Mouse (Mus musculus): Measurements from ENCODE around the gene Rap1gap2. TPM values are rescaled to one million over a fixed set of nuclear protein-coding genes. Genes with fewer than 3 reads are reported as not detected.

Rap1gap2 gene
- polyA plus RNA-seq, 1 experiment: 71.0 TPM

DNA sequence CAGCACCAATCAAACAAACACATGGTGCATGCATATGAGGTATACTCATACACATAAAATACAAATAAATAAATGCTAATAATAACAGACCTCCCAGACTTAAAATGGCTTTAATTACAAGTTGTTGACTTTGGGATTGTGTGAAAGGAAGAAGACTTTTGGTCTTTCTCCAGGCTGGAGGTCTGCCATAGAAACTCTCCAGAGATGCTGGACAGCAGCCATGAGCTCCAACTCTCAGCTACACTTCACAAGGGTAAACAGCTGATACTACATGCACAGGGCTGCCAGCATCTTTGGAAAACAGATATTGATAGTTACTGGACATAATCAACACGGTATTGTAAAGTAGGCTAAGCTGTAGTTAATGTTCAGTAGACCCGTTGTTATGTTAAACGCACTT is 18.5 kb downstream of the Rap1gap2 start:
- no peak for DNase-seq
- Histone ChIP-seq H3K4me1 (ENCODE audit: control insufficient read depth, insufficient read depth, low read length) (peaks cover 11% of the 10 kb centered on the region), H3K27ac (ENCODE audit: insufficient read depth, low read length) (no peak overlapping the region), H3K27me3 (ENCODE audit: control insufficient read depth, insufficient read depth, low read length) (no peaks in the 10 kb centered on the region), H3K4me3 (replicated peaks; ENCODE audit: insufficient read depth, low read depth, low read length) (no peak overlapping the region)
- TF ChIP-seq CTCF (IDR thresholded peaks at IDR 0.05; ENCODE audit: borderline replicate concordance, insufficient read depth, low read depth, low read length) (no peak), POLR2A (IDR thresholded peaks at IDR 0.05; ENCODE audit: borderline replicate concordance, insufficient read depth, low read length) (no peak)
- 72% methylated on average over 3 of the region's 3 CpGs for WGBS

- Histone ChIP-seq H3K27ac (ENCODE audit: insufficient read depth, low read length) (no peak overlapping the region), H3K4me3 (replicated peaks; ENCODE audit: insufficient read depth, low read depth, low read length) (peak overlapping the region; percentile 67), H3K27me3 (ENCODE audit: control insufficient read depth, insufficient read depth, low read length) (no peaks in the 10 kb centered on the region), H3K4me1 (ENCODE audit: control insufficient read depth, insufficient read depth, low read length) (peaks cover 21% of the 10 kb centered on the region)
- no peak for DNase-seq
- WGBS: 36% methylated on average over 13 of the region's 13 CpGs
- TF ChIP-seq CTCF (IDR thresholded peaks at IDR 0.05; ENCODE audit: borderline replicate concordance, insufficient read depth, low read depth, low read length): no peak
- TF ChIP-seq POLR2A (IDR thresholded peaks at IDR 0.05; ENCODE audit: borderline replicate concordance, insufficient read depth, low read length): no peak
These were observed 20.0 kb downstream of the Rap1gap2 start for GRCm38 (mm10) chr11:74590691-74591090.

GRCm38 (mm10) chr11:74590239-74590596 is 20.5 kb downstream of the Rap1gap2 start:
- Histone ChIP-seq H3K27me3 (ENCODE audit: control insufficient read depth, insufficient read depth, low read length) (no peaks in the 10 kb centered on the region), H3K4me3 (replicated peaks; ENCODE audit: insufficient read depth, low read depth, low read length) (peak overlapping the region; percentile 67), H3K4me1 (ENCODE audit: control insufficient read depth, insufficient read depth, low read length) (peaks cover 25% of the 10 kb centered on the region), H3K27ac (ENCODE audit: insufficient read depth, low read length) (no peak overlapping the region)
- no peak for DNase-seq
- TF ChIP-seq POLR2A (IDR thresholded peaks at IDR 0.05; ENCODE audit: borderline replicate concordance, insufficient read depth, low read length) (no peak), CTCF (IDR thresholded peaks at IDR 0.05; ENCODE audit: borderline replicate concordance, insufficient read depth, low read depth, low read length) (no peak)
- 2% methylated on average over 25 of the region's 25 CpGs for WGBS

- TF ChIP-seq POLR2A (IDR thresholded peaks at IDR 0.05; ENCODE audit: borderline replicate concordance, insufficient read depth, low read length): no peak
- no peak for TF ChIP-seq CTCF (IDR thresholded peaks at IDR 0.05; ENCODE audit: borderline replicate concordance, insufficient read depth, low read depth, low read length)
- peak overlapping the region; percentile 36 for H3K27ac ChIP-seq (ENCODE audit: insufficient read depth, low read length)
- H3K4me3 ChIP-seq (replicated peaks; ENCODE audit: insufficient read depth, low read depth, low read length): peak overlapping the region; percentile 67
- peaks cover 31% of the 10 kb centered on the region for H3K4me1 ChIP-seq (ENCODE audit: control insufficient read depth, insufficient read depth, low read length)
- DNase-seq: peak; percentile 74 to 85
- WGBS: under 1% methylated on average over 66 of the region's 66 CpGs
- H3K27me3 ChIP-seq (ENCODE audit: control insufficient read depth, insufficient read depth, low read length): no peaks in the 10 kb centered on the region
These were observed 21.1 kb downstream of the Rap1gap2 start for GRCm38 (mm10) chr11:74589401-74590238.

- no peak overlapping the region for H3K27ac ChIP-seq (ENCODE audit: insufficient read depth, low read length)
- 17% methylated on average over 5 of the region's 5 CpGs for WGBS
- peak; percentile 57 to 68 for DNase-seq
These were observed 24.3 kb downstream of the Rap1gap2 start for GRCm38 (mm10) chr11:74586401-74586800.

DNA sequence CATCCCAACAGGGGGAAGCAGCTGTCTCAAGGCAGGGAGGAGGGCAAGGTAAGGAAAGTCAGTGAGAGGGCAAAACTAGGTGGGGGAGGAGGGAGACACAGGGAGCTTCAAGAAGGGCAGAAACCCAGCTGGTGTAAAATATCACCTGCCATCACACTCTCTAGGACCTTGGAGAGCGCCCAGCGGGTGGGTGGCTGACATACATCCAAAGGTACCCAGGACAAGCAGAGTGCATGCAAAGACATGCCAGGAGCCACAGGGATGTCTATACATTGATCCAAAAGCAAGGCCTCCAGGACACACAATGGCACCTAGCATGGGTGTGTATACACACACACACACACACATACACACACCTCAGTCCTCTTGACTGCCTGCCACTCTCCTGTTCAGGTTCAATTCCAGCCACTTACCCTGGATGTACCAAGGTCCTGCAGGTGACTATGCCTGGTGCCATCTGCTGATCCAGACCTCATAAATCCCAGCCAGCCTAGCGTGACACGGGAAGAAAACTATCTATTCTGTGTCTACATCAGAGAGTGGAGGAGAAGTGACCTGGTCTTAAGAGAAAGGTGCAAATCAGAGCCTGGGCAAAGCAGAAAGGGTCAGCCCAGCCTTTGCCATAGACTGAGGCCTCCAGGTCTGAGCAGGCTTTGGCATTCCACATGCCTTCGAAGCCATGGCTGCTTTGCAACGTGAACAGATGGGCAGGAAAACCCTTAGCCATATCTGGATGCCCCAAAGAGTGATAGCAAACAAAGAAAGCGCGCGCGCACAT is 25.6 kb downstream of the Rap1gap2 start:
- Histone ChIP-seq H3K4me3 (replicated peaks; ENCODE audit: insufficient read depth, low read depth, low read length) (no peak overlapping the region), H3K27me3 (ENCODE audit: control insufficient read depth, insufficient read depth, low read length) (no peaks in the 10 kb centered on the region), H3K4me1 (ENCODE audit: control insufficient read depth, insufficient read depth, low read length) (peaks cover 54% of the 10 kb centered on the region), H3K27ac (ENCODE audit: insufficient read depth, low read length) (no peak overlapping the region)
- DNase-seq: peak; percentile 47
- 51% methylated on average over 10 of the region's 10 CpGs for WGBS
- TF ChIP-seq POLR2A (IDR thresholded peaks at IDR 0.05; ENCODE audit: borderline replicate concordance, insufficient read depth, low read length): no peak
- no peak for TF ChIP-seq CTCF (IDR thresholded peaks at IDR 0.05; ENCODE audit: borderline replicate concordance, insufficient read depth, low read depth, low read length)

More at GRCm38 (mm10) chr11:74586401-74586800, 24.3 kb downstream of the Rap1gap2 start:
- no peak overlapping the region for H3K4me3 ChIP-seq (replicated peaks; ENCODE audit: insufficient read depth, low read depth, low read length)
- TF ChIP-seq CTCF (IDR thresholded peaks at IDR 0.05; ENCODE audit: borderline replicate concordance, insufficient read depth, low read depth, low read length) (no peak), POLR2A (IDR thresholded peaks at IDR 0.05; ENCODE audit: borderline replicate concordance, insufficient read depth, low read length) (no peak)
- H3K27me3 ChIP-seq (ENCODE audit: control insufficient read depth, insufficient read depth, low read length): no peaks in the 10 kb centered on the region
- peaks cover 54% of the 10 kb centered on the region for H3K4me1 ChIP-seq (ENCODE audit: control insufficient read depth, insufficient read depth, low read length)

DNA sequence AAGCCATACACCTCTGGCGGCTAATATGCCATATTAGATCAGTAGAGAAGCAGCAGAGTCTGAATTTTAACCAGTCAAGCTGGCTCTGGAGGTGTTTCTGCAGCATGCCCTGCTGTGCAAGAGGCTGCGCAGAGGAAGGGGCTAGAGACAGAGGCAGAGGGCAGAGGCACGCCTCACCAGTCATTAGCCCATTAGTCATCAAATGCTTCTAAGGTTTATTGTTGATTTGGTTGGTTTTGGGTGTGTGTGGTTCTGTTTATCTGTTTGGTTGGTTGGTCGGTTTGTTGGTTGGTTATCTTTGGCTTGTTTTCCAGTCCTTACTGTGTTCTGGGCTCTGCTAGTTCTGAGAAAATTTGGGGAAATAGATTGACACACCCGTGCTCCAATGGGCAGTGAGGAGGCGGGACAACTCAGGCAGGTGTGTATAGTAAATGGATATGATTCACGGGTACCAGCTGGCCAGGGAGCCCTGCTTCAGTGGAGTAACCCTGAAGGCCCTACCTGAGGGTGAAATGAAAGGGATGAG is 26.8 kb downstream of the Rap1gap2 start:
- no peak overlapping the region for H3K27ac ChIP-seq (ENCODE audit: insufficient read depth, low read length)
- DNase-seq: peak in 1 of 2 experiments; percentile 27
- 81% methylated on average over 7 of the region's 7 CpGs for WGBS
- no peaks in the 10 kb centered on the region for H3K27me3 ChIP-seq (ENCODE audit: control insufficient read depth, insufficient read depth, low read length)
- H3K4me3 ChIP-seq (replicated peaks; ENCODE audit: insufficient read depth, low read depth, low read length): no peak overlapping the region
- peaks cover 54% of the 10 kb centered on the region for H3K4me1 ChIP-seq (ENCODE audit: control insufficient read depth, insufficient read depth, low read length)
- TF ChIP-seq POLR2A (IDR thresholded peaks at IDR 0.05; ENCODE audit: borderline replicate concordance, insufficient read depth, low read length): no peak
- TF ChIP-seq CTCF (IDR thresholded peaks at IDR 0.05; ENCODE audit: borderline replicate concordance, insufficient read depth, low read depth, low read length): no peak

Data from cerebellum, adult 2 months (tissue).